Mouse (Mus musculus) bone marrow macrophage, adult 2 months (primary cell): Measurements from ENCODE around the gene Ccdc69.

ENCODE experiments used
- CTCF ChIP-seq: IDR thresholded peaks from 2 replicates; pipeline ENCODE4 v1.5.1; 2012; ENCODE audit warnings: low read depth, mild to moderate bottlenecking, low read length, moderate library complexity
- POLR2A ChIP-seq: IDR thresholded peaks from 2 replicates; pipeline ENCODE4 v1.6.1; 2012; ENCODE audit warnings: mild to moderate bottlenecking, low read depth, low read length, borderline replicate concordance

- TF ChIP-seq CTCF = no peak
- no peak for TF ChIP-seq POLR2A
Observed at GRCm38 (mm10) chr11:55025896-55026295, 52.0 kb downstream of the Ccdc69 start.
